Mouse (Mus musculus): ENCODE results near the gene Lima1. TPM values are rescaled to one million over a fixed set of nuclear protein-coding genes. Genes with fewer than 3 reads are reported as not detected.
"Not testable (repeated sequence)": the region's sequence is repeated elsewhere in the genome, so short reads cannot be mapped to it uniquely, and the experiment has no call there.

Lima1 gene
- total RNA-seq, 2 experiments from 2014 or later = 0.09 TPM; not detected in 1

GRCm38 (mm10) chr15:99843856-99844255 is 31.4 kb downstream of the Lima1 start:
- no peak for ATAC-seq (replicated peaks; ENCODE audit: low FRiP score, low TSS enrichment, poor library complexity, severe bottlenecking)

GRCm38 (mm10) chr15:99839910-99840309 is 35.3 kb downstream of the Lima1 start:
- ATAC-seq (replicated peaks; ENCODE audit: low FRiP score, low TSS enrichment, poor library complexity, severe bottlenecking) = no peak

GRCm38 (mm10) chr15:99839165-99839840 is 36.0 kb downstream of the Lima1 start:
- no peak for ATAC-seq (replicated peaks; ENCODE audit: low FRiP score, low TSS enrichment, poor library complexity, severe bottlenecking)

GRCm38 (mm10) chr15:99837561-99837960 is 37.7 kb downstream of the Lima1 start:
- ATAC-seq (replicated peaks; ENCODE audit: low FRiP score, low TSS enrichment, poor library complexity, severe bottlenecking) = no peak

- no peak for ATAC-seq (replicated peaks; ENCODE audit: low FRiP score, low TSS enrichment, poor library complexity, severe bottlenecking)
Observed at GRCm38 (mm10) chr15:99835191-99835590, 40.1 kb downstream of the Lima1 start.

- no peak for ATAC-seq (replicated peaks; ENCODE audit: low FRiP score, low TSS enrichment, poor library complexity, severe bottlenecking)
Observed at GRCm38 (mm10) chr15:99834681-99835080, 40.6 kb downstream of the Lima1 start.

GRCm38 (mm10) chr15:99833648-99834454 is 41.4 kb downstream of the Lima1 start:
- ATAC-seq (replicated peaks; ENCODE audit: low FRiP score, low TSS enrichment, poor library complexity, severe bottlenecking) = no peak

GRCm38 (mm10) chr15:99831535-99831934 is 43.7 kb downstream of the Lima1 start:
- ATAC-seq (replicated peaks; ENCODE audit: low FRiP score, low TSS enrichment, poor library complexity, severe bottlenecking) = no peak

- no peak for ATAC-seq (replicated peaks; ENCODE audit: low FRiP score, low TSS enrichment, poor library complexity, severe bottlenecking)
Observed at GRCm38 (mm10) chr15:99828061-99828460, 47.2 kb downstream of the Lima1 start.

- ATAC-seq (replicated peaks; ENCODE audit: low FRiP score, low TSS enrichment, poor library complexity, severe bottlenecking) = no peak
Observed at GRCm38 (mm10) chr15:99826210-99826888, 48.9 kb downstream of the Lima1 start.

GRCm38 (mm10) chr15:99825211-99825610 is 50.0 kb downstream of the Lima1 start:
- ATAC-seq (replicated peaks; ENCODE audit: low FRiP score, low TSS enrichment, poor library complexity, severe bottlenecking) = no peak

- ATAC-seq (replicated peaks; ENCODE audit: low FRiP score, low TSS enrichment, poor library complexity, severe bottlenecking) = no peak
Observed at GRCm38 (mm10) chr15:99823322-99823898, 51.8 kb downstream of the Lima1 start.

- not testable (repeated sequence) for ATAC-seq (replicated peaks; ENCODE audit: low FRiP score, low TSS enrichment, poor library complexity, severe bottlenecking)
Observed at GRCm38 (mm10) chr15:99822501-99822900, 52.8 kb downstream of the Lima1 start.

- no peak for ATAC-seq (replicated peaks; ENCODE audit: low FRiP score, low TSS enrichment, poor library complexity, severe bottlenecking)
Observed at GRCm38 (mm10) chr15:99819621-99820279, 55.5 kb downstream of the Lima1 start.

- no peak for ATAC-seq (replicated peaks; ENCODE audit: low FRiP score, low TSS enrichment, poor library complexity, severe bottlenecking)
Observed at GRCm38 (mm10) chr15:99819109-99819440, 56.2 kb downstream of the Lima1 start.

- no peak for ATAC-seq (replicated peaks; ENCODE audit: low FRiP score, low TSS enrichment, poor library complexity, severe bottlenecking)
Observed at GRCm38 (mm10) chr15:99818321-99819108, 56.7 kb downstream of the Lima1 start.

GRCm38 (mm10) chr15:99817343-99818235 is 57.7 kb downstream of the Lima1 start:
- no peak for ATAC-seq (replicated peaks; ENCODE audit: low FRiP score, low TSS enrichment, poor library complexity, severe bottlenecking)

- no peak for ATAC-seq (replicated peaks; ENCODE audit: low FRiP score, low TSS enrichment, poor library complexity, severe bottlenecking)
Observed at GRCm38 (mm10) chr15:99815999-99816398, 59.3 kb downstream of the Lima1 start.
